Mouse (Mus musculus): ENCODE measurements around the gene Scgb1a1.

DNA sequence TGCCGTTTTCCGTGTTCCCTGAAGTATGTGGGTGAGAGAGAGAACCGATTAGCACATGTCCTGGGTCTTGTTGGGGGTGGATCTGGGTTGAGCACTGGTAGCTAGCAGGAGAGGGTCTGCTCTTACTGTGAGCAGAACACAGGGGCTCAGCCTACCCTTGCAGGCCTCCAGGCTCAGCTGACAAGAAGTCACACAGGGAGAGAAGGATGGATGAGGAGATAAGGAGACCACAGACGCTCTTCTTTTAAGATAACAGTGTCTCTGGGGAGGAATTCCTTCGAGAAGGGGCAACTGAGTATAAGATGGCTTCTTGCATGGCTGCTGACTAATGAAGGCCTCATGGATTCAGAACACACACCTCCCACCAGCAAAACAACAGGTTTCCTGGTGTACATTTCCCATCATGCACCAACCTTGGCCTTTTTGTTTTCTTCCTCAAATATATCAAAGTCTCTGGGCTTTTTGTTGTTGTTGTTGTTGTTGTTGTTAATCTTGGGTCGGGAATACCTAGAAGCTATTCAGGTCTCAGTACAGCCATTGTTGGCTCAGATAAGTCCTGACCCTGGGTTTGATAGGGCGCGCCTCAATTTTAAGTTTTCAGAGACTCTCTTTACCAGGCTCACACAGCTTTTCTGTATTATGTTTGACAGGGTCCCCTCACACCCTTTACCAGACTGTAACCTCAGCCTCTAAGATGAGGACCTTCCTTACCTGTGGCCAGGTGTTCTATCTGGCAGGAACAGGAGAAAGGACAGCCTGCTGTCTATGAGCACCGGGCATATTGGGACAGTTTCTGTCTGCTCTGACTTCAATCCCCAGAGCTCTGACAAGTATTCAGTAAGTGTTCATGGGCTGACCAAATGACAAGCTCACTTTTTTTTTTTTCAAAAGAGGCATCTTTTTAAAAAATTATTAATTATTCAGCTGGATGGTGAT is 37.2 kb downstream of the Scgb1a1 start:
- peak; percentile 25; the same call in 1 of the 3 replicates for TF ChIP-seq TAL1 (IDR thresholded peaks at IDR 0.05; ENCODE audit: low read length)
- TF ChIP-seq GATA1 (IDR thresholded peaks at IDR 0.05; ENCODE audit: low read length): peak; percentile 55
